Mouse (Mus musculus): ENCODE measurements around the gene Lamb3.
A peak's percentile ranks its signal among the peaks of the same experiment; 100 is the strongest.

Lamb3 gene

DNA sequence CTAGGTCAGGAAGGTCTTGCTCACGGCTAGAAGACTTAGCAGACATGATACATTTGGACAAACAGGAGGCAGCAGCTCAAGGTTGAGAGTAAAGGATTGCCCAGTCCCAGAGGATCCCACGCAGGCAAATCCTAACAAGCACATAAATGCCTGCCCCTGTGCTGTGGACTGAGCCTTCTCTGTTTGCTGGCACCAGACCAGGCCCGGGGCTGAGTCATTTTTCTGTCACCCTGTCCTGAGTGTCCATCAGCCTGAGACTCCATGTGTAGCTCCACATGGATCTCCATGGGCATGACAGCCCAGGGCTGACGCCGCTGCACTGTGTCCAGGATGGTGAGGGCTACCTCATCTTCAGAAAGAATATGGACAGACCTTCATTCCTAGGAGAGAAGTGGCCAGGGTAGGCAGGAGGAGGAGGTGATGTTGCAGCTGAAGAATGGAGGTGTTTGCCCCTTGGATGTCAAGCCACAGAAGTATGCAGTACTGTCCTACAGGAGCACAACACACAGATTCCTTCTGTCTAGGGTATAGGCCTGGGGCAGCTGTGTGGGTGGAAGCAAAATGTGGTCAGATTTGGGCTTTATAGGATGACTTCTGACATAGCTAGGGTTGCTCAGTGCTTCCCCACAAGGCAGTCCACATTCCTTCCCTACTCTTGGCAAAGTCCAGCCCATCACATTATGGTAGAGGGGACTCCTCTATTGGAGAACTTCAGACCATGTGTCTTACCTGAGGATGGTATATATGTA lies 134.9 kb downstream of the Lamb3 start:
- no peak for DNase-seq (ENCODE audit: low read depth, low spot score)

DNA sequence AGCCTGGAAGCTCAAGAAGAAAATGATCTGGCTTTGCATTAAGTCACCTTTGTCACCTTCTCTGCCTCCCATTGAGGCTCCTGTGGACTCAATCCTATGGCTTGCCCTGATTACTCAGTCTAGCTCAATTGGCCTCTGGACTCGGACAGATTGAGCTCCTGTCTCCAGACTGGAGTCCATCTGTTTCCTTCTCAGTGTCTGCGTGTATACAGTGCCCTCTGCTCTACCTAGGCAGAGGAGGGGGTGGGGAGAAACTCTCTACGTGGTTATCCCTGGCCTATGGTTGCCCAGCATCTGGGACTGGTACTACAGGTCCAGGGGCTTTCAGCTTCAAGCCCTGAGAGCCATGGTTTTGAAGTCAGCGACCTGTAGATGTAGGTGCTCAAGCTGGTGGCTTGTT lies 136.4 kb downstream of the Lamb3 start:
- DNase-seq (ENCODE audit: low read depth, low spot score): no peak

DNA sequence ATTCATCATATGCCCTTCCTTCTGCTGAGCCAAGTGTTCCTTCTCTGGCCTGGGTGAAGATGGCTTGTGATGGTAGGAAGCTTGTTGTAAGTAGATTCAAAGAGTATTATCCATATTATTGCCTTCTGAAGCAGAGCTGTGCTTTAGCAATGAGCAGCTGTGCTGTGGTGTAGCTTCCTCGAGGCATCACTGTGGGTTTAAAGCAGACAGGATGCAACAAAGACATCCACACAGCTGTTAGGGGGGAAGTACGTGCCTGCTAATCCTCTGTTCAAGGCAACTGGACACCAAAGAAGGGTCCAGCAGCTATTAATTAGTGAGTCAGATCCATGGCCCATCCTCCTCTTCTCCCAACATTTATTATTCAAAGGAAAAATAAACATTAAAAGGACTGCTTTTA lies 137.5 kb downstream of the Lamb3 start:
- no peak for DNase-seq (ENCODE audit: low read depth, low spot score)

DNA sequence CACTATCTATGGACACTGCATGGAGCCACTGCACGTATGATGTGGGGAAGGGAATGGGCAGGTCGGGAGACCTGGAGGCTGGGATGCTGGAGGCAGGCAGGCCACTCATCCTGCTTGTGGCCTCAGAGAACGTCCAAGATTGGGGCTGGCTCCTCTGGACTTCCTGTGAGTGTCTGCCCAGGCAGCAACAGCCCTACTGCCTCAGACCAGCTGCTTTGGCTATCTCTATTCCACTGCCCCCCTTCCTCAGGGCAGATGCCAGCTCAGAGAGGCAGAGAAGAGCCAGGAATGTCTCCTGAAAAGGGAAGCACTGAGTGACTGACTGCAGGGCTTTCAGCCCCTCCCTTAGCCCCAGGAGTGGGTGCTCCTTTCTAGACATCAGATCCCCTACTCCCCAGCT lies 139.4 kb downstream of the Lamb3 start:
- DNase-seq (ENCODE audit: low read depth, low spot score): no peak

DNA sequence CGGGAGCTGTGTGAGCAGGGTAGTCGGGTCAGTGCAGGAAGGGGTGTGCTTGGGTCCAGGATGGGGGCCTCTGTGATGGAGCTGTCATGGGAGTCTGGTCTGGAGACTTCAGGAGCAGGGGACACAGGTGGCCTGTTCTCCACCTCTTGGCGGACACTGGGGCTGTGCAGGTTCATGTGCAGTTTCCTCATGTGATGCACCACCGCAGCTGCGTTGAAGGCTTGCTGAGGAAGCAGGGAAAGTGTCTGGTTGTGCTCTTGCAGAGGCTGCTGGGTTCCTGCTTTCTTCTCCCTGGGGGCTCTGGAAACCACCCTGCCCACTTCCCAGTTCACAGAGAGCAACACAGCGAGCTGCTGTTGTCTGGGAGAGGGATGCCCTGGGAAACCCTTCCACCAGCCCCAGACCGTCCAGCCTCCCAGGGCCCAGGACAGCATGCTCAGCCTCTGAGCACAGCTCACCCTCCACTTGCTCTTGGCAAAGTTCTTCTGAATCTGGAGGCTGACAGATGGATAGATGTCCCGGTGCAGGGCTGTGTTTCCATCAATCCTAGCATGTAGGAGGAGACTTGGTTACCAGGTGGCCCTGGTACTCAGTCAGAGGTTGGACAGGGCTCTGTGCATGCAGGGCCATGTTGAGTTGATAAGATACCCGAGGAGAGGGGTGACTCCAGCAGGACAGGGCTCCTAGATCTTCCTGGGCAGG lies 140.9 kb downstream of the Lamb3 start:
- DNase-seq (ENCODE audit: low read depth, low spot score): no peak

DNA sequence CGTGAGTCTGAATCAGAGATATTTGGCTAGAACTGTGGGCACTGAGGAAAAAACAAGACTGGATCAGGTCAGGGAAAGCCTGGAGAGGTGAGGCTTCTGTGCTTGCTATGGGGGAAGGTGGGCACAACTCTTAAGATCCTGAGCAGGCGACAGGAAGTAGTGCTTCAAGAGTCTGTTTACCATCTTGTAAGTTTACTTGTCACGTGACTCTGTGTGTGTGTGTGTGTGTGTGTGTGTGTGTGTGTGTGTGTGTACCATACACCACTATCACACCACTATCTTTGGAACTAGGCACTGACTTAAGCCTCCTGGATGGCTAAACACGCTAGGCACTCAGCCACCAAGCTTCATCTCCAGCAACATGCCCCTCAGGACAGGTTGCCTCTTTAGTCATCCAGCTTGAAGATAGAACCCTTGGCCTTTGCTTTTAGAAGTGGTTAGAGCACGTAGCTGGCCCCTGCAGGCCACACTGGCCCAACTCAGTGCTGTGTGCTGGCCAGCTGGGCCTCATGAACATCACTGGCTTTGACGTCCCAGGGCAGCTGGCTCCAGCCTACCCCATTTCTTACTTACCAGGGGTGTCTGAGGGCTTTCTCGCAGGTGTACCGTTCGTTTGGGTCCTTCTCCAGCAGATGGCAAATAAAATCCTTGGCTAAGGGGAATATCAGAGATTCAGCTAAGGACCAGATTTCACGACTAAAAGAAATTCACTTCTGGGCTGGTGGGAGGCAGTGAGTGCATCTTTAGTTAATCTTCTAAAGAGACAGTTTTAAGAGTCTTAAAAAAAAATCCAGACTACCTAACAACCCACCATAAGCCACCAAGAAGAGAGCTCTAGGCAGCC lies 142.4 kb downstream of the Lamb3 start:
- peak; percentile 91 for DNase-seq (ENCODE audit: low read depth, low spot score)

DNA sequence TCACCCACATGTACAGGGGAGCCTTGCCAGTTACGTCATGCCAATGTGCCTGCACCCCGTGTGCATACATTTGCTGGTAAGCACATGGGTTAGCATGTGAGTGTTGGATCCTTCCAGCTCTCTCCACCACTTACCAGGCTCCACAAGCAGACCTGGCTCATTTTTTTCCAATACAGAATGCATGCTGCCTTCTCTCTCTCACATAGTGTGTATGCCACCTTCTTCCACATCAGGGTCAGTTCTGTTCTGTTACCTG lies 143.0 kb downstream of the Lamb3 start:
- DNase-seq (ENCODE audit: low read depth, low spot score): no peak

DNA sequence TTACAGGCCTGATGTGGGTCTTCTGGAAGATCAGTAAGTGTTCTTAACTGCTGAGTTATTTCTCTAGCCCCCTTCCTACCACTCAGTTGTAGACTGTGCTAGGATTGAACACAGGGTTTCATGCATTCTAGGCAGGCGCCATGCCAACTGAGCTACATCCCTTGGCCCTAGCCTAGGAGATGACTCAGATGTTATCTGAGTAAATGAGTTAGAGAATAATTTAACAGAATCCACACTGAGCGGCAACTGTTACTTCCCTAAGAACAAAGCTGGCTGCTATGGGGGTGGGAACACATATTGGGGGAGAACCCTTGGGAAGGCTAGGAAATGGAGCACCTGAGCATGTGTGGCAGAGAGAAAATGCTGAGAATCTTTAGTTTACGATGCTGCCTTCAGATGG lies 144.1 kb downstream of the Lamb3 start:
- DNase-seq (ENCODE audit: low read depth, low spot score): peak; percentile 68

DNA sequence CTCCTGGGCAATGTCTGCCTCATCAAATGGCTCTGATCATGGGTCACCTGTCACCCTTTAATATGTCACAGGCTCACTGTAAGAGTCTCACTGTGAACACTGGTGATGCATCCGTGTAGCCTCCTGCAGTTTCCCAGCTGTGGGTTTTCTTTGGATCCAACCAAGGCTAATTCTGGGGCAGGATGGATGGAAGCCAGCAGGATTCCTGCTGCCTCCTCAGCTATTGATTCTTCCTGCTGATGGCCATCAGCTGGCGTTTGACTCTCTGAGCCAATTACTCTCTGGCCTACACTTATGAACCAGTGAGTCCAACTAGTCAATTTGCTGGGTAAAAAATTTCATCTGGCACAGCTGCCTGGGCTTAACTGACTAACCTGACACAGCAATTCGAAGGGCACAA lies 151.7 kb downstream of the Lamb3 start:
- no peak for DNase-seq (ENCODE audit: low read depth, low spot score)

DNA sequence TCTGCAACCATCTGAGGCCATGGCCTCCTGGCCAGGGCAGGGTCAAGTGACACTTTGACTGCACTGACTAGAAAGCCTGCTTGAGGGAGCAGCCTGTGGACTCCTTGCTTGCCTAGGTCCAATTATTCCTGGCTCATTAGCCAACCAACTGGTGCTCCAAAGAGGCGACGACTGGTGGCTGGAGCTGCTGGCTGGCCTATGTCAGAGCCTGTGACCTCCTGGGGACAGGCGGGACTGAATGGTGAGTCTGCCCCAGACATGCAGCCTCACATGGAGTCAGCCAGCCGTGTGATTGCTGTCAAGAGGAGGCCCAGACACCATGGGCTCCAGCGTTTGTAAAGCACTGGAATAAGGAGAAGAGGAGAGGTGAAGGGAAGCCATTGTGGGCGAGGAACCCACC lies 153.7 kb downstream of the Lamb3 start:
- DNase-seq (ENCODE audit: low read depth, low spot score): no peak

DNA sequence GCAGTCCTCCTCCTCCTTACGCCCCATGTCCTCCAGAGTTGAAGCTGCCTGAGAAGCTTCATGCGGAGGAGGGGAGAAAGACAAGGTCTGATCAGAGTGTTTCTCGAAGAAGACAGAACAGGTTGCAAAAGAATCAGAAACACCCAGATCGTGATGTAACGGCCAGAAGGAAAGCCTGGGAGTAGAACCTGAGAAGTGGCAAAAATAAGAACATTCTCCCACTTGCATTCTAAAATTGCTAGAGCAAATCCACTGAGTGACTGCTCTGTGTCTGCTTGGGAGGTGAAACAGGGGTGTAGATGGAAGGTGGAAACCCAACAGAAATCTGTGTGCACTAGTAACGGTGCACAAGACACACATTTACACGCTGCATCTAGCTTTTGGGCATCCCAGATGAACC lies 154.6 kb downstream of the Lamb3 start:
- peak; percentile 71 for DNase-seq (ENCODE audit: low read depth, low spot score)

DNA sequence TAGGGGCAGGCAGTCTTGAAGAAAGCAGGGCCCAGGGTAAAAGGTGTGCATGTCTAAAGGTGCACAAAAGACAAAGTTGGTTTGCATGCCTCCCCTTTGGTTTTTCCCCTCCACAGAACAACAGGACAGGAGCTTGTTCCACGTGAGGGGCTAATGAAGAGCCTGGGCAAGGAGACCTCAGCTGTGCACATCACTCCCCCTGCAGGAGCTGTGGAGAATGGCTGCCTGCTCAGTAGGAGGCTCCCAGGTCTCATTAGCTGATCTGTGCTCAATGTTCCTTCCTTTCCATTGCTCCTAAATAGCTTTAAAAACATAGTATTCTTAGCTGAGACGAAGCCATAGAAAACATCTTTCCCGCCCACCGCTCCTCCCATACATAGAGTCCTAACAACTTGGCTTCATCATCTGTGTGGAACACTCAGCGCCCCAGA lies 156.3 kb downstream of the Lamb3 start:
- DNase-seq (ENCODE audit: low read depth, low spot score): peak; percentile 67

DNA sequence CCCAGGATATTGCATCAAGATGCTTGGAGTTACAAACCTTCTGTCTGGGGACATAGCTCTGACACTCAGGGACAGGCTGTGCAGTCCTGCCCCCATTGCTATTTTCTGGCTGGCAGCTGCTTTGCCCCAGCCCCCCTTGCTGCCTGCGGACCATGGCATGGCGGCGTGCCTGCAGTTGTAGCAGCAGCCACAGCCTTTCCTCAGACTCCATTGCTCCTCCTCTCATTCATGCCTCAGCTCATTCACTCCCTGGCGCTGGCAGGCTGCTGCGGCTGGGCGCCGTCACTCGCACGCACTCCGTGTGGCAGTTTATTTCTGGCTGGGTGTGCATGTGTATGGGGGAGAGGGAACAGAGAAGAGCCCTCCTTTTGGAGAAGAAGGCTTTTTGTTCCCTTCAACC lies 160.6 kb downstream of the Lamb3 start:
- DNase-seq (ENCODE audit: low read depth, low spot score): peak; percentile 70

DNA sequence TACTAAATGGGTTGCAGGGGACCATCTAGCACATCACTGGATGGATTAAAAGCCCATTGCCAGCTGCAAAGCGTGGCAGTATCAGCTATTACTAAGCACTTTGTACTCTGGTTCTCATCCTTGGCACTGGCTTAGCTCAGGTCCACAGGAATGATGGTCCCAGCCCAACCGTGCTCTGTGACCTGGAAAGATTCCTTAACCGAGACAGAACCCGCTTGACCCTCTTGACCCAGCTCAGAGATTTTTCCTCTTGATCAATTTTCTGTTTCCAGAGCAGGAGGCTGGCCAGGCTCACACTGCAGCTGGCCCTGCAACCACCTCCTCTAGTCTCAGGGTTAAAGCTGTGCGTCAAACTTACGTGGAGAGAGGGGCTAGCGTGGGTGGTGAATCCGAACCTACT lies 161.6 kb downstream of the Lamb3 start:
- DNase-seq (ENCODE audit: low read depth, low spot score): no peak

DNA sequence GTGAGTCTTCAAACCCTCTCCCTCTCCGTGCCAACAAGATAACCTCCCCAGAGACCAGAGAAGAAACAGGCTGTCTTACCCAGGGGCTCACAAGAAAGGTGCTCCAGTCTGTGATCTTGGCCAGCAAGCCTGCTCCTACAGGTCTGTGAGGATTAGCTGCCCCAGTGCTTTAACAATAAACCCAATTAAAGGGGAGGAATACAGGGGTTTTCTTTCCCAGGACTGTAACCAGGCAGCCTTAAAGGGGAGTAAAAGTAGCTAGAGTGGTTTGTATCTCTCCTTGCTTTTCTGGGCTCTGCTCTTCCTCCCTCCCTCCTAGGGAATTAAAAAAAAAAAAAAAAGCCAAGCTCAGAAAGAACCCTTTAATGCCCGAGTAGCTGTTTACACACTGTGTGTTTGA lies 162.6 kb downstream of the Lamb3 start, which contains the start of gene Camk1g:
Camk1g (minus strand) TSS at position 203 of the 400 bp plus-strand sequence.
- peak; percentile 85 for DNase-seq (ENCODE audit: low read depth, low spot score)

DNA sequence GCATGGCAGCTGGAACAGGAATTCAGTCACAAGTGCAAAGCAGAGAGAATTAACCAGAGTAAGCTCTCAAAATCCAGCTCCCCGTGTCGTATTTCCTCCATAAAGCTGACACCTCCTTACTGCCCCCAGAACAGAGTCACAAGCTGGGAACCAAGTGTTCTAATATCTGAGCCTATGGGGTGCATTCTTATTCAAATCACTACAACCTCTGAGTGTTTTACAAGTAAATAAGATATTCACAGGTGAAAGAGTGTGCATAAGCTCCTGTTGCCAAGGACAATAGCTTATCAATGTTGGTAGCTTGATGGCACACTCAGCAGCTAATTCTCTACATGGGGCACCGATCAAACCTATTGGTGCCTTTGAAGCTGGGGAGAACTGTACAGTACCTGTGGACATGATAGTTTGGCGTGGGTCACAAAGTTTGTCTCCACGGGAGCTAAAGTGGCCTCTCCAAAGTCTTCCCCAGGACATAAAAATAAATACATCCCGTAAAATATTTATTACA lies 166.5 kb downstream of the Lamb3 start:
- no peak for DNase-seq (ENCODE audit: low read depth, low spot score)

DNA sequence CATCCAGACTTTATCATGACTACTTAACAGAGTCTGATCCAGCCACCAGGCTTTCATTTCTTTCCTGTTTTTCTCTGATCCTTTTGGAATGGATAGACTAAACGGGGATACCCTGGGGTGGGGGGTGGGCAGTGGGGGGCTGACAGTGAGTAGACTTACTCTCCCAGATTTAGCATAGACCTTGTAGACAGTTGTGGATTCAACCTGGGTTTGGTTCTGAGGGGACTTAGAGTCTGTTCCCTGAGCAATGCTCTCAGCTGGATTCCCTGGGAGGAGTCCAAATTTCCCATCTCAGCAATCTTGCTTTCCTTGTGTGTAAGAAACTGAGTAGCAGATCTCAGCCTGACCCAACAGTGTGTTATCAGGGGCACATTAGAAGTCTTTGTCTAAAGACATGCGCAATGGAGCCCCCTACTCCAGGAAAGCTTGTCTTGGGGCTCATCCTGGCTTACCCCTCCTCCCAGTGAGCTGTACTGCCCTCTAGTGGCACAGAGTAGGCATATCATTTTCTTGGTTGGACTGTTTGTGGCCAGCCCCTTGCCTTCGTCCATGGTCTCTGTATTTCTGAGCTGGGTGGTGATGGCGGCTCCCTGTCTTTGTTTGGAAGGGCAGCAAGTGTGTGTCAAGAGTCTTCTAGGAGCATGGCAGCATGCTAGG lies 169.1 kb downstream of the Lamb3 start:
- DNase-seq (ENCODE audit: low read depth, low spot score): no peak

DNA sequence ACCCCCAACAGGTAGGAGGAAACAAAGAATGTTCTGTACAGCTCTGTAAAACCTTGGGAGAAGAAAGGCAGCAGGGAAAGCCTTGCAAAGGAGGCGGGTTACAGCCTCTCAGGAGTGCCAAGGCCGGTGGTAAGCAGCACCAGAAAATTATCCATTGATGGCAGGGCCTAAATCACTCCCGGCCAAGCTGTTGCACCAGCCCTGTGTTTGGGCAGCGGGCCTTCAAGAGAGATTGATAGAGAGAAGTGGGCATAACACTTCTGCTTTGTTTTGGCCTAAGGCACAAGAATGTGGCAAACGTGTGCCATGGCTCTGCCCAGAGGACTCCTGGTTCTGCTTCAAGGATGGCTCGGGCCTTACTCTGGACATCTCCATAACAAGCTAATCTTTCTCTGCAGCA lies 172.1 kb downstream of the Lamb3 start:
- DNase-seq (ENCODE audit: low read depth, low spot score): no peak

DNA sequence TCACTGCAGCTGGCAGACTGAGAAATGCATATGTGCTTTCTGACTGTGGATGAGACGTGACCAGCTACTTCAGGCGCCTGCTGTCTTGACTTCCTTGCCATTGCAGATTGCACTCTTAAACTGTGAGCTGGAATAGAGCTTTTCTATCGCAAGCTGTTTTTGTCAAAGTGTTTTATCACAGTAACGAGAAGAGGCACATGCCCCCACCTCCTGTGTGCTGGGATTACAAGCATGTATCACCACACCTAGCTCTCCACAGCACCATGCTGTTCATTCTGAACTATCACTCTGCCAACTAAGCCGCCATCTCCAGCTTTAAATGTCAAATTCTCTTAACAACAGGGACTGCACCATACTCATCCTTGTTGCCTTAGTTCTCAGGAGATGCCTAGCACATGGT lies 173.4 kb downstream of the Lamb3 start:
- DNase-seq (ENCODE audit: low read depth, low spot score): no peak

DNA sequence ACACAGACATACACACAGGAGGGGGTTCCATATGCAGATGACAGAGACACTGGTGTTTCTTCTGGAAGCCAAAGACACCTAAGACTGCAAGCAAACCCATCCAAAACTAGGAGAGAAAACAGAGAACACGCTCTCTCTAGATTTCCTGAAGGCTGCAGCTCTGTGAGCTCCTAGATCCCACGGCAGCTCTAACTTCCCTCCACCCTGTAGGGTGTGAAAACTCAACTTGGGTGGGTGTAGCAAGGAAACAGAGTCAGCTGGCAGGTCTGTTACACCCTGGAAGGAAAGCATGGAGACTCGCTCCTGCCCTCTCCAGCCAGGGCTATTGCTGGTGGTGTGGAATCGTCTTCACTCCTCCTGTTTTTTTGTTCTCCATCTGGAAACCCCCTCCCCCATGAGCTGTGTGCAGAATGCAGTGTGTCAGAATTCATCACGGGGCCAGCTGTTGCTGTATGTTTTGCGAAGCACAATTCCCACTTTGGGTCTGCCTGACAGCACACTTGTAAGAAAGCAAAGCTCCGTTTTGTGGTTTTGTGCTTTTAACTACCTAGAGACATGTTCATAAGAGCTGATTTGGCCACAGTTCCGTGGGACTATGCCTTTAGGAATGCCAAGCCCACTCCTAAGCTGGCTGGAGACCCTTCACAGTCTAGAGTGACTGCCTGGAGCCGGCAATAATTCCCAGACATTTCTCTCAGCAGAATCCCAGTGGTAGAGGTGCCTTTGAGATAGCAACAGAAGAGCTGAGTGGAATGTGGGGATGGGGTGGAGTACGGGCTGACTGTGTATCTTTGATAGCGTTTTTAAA lies 174.3 kb downstream of the Lamb3 start:
- DNase-seq (ENCODE audit: low read depth, low spot score): no peak

DNA sequence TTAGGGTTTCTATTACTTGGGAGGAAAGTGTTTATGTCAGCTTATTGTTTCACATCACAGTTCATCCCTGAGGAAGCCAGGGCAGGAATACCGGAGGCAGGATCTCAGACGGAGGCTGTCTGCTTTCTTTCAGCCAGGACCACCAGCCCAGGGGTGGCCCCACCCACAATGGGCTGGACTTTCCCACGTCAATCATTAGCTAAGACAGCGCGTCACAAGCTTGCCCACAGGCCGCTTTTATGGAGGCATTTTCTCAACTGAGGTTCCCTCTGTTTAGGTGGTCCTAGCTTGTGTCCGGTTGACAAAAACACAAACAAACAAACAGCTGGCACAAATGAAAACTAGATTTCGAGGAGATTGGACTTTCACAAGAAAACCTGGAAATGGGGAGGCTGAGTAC lies 174.9 kb downstream of the Lamb3 start:
- no peak for DNase-seq (ENCODE audit: low read depth, low spot score)
